Mouse (Mus musculus) B cell, adult 62 days (primary cell): ENCODE measurements around the gene Fbxo40. TPM values are rescaled to one million over a fixed set of nuclear protein-coding genes. Genes with fewer than 3 reads are reported as not detected.

Source experiments
- total RNA-seq: library from RNA; stranded (reverse); gene quantifications from 4 replicates; pipeline ENCODE4 v1.2.4, GENCODE M21; 2023

The Fbxo40 gene
- 0.18 to 2.3 TPM (median 0.69 TPM) in 4 replicates for total RNA-seq

GRCm38 (mm10) chr16:36989999-36990625 is at the start of gene Fbxo40:
Fbxo40 (minus strand) TSS chr16:36990467.

GRCm38 (mm10) chr16:37011061-37011921 is 21.0 kb upstream of the Fbxo40 start, which contains the start of gene Polq:
Polq (plus strand) TSS chr16:37011786.

GRCm38 (mm10) chr16:36934841-36935620 is 55.2 kb downstream of the Fbxo40 start, which contains the start of gene Hcls1:
Hcls1 (plus strand) TSS chr16:36934983.

Other genes with a start within 250 kb of the Fbxo40 start
- 16.8 to 100 TPM (median 29.4 TPM) in 4 replicates for gene Slc15a2, start 205.5 kb downstream of the Fbxo40 start, total RNA-seq
- 84.7 to 126 TPM (median 104 TPM) in 4 replicates for gene Iqcb1, start 162.1 kb downstream of the Fbxo40 start, total RNA-seq
- 8.1 to 12.0 TPM (median 10.4 TPM) in 4 replicates for gene Eaf2, start 115.5 kb downstream of the Fbxo40 start, total RNA-seq
- gene Golgb1, start 115.3 kb downstream of the Fbxo40 start, total RNA-seq = 34.5 to 47.8 TPM (median 38.9 TPM) in 4 replicates
- gene Hcls1, start 55.5 kb downstream of the Fbxo40 start, total RNA-seq = 334 to 359 TPM (median 340 TPM) in 4 replicates
- 5.2 to 8.0 TPM (median 5.8 TPM) in 4 replicates for gene Polq, start 21.3 kb upstream of the Fbxo40 start, total RNA-seq